Mouse (Mus musculus) ZHBTc4 (cell line): ENCODE measurements around the gene Gal3st3.

Source experiments
- DNase-seq: peaks from one replicate; pipeline ENCODE4 v3.0.0-alpha.2; 2011; ENCODE audit warnings: low read depth, low spot score

The Gal3st3 gene

DNA sequence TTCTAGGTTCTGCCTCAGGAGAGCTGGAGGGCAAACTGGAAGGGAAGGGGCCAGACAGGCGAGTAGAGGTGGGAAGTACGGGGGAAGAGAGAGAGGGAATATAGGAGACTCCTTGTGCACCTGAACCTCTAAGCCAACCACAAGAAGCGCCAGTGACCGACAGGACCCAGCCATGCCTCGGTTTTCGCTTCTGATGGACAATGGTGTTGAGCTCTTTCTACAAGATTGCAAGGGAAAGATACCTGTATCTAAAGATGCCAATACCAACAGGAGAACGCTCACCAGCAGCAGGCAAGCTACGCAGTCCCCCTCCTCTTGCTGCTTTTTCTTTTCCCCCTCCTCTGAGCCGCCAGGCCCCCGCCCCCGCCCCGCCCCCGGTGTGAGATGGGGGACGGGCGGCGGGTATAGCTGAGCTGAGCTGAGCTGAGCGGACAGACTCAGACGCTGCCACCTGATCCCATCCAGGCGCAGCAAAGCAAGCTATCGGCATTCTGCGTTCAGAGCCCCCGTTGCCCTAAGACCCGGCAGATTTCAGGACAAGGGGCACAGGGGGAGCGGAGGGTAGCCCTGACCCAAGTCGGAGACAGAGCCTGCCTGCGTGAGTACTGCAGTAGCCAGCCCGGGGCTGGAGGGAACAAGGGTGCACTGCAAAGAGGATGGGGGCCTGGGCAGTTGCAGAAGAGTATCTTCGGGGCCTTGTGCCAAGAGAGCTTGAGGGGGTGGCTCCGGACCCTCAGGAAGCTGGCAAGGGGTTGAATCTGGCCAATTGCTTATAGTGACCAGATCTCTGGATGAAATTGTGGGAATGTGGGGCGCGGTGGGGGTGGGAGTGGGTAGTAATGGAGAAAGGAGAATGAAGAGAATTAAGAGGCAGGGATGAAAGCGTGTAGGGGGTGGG, at the start of gene Gal3st3:
Gene Gal3st3 (plus strand): TSS at position 429 of the 898 bp plus-strand sequence.
- peak; percentile 34 for DNase-seq

GRCm38 (mm10) chr19:5257140-5257539, 41.0 kb upstream of the Gal3st3 start:
- DNase-seq: no peak

- no peak for DNase-seq
These were observed 31.1 kb upstream of the Gal3st3 start for GRCm38 (mm10) chr19:5267015-5267414.

DNA sequence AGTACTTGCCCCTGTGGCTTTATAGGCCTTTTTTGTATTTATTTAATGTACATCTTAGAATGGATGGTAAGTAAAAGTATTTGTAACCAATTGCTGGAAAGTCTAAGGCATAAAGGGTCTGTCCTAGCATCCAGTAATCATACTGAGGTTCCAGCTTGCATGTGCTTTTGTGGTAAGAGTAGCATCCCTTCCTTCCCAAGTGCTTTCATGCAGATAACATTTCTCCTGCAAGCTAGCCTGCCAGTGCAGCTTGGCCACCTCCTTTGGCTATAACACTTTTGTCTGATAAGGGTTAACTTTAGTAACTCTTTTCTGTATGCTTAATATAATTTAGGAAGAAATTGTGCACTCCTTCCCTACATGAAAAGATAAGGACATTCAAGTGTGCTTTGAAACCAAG, 30.1 kb upstream of the Gal3st3 start:
- no peak for DNase-seq

DNA sequence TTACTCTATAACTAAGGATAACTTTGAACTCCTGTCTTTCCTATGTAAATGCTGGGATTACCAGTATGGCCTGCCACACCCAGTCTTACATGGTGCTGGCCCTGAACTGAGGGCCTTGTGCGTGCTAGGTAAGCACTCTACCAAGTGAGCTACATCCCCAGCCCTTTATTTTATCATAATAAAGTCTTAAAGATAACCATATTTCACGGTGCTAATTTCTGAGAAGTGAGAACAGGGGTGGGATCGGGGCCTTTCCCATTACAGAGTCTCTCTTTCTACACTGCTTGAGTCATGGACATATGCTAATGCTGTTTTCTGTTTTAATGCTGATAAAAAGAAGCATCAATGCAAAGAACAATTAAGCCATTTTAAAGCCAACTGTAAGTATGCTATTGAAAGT, 29.3 kb upstream of the Gal3st3 start:
- no peak for DNase-seq

DNA sequence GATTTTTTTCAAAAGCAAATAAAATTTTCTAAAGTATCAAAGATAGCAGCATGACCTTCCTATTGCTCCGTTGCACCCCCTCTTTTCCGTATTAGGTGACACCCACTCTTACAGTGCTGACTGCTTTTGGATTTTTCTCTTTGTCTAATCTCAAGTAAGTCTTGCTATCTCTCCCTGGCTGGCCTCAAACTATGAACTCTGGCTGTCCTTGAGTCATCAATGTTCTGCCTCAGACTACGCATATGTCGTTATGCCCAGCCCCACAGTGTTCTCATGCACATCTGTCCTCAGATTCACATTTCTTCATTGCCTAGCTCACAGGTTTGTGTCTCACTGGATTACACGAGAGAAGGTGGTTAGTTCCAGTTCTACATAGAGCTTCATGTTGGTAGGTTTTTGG, 28.7 kb upstream of the Gal3st3 start:
- DNase-seq: no peak

GRCm38 (mm10) chr19:5271430-5271829, 26.7 kb upstream of the Gal3st3 start:
- DNase-seq: no peak

DNA sequence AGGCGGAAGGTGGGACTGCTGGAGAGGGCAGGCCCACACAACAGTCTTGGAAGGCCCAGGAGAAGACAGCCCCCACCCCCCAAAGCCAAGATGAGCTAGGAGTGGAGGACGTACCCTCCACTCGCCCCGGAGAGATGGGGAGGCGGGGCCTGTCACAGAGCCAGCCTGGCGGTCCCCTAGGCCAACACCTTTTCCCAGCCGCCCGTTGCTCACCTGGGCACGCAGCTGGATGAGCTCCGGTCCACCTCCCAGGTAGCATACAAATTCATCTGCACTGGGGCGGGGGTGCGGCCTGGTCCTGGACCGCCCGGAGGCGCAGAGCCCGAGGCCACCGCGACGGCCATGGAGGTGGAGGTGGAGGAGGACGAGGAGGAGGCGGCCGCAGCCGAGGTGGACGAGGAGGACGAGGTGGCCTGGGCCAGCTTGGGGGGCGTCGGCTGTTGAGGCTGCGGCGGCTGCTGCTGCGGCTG, 25.8 kb upstream of the Gal3st3 start:
- peak; percentile 53 for DNase-seq

- DNase-seq: peak; percentile 89
These were observed 25.1 kb upstream of the Gal3st3 start, which contains the start of gene Pacs1 for GRCm38 (mm10) chr19:5272801-5273733. Gene Pacs1, minus strand, starts transcription at chr19:5273119.

- DNase-seq: no peak
These were observed 24.2 kb upstream of the Gal3st3 start for GRCm38 (mm10) chr19:5273916-5274315.

GRCm38 (mm10) chr19:5274641-5275040, 23.5 kb upstream of the Gal3st3 start:
- no peak for DNase-seq

- DNase-seq: no peak
These were observed 22.4 kb upstream of the Gal3st3 start for GRCm38 (mm10) chr19:5275736-5276135.

- DNase-seq: peak; percentile 26
These were observed 21.6 kb upstream of the Gal3st3 start for GRCm38 (mm10) chr19:5276531-5276930.

DNA sequence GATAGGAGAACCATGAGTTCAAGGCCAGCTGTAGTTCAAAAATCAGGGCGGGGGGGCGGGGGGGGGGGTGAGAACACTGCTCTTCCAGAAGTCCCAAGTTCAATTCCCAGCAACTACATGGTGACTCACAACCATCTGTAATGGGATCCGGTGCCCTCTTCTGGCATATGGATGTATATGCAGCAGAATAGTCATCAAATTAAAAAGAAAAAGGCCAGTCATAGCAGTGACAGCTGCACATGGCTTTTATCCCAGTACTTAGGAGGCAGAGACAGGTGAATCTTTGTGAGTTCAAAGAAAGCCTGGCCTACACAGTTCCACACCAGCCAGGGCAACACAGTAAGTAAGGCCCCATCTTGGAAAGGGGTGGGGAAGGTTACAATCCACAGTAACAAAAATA, 21.0 kb upstream of the Gal3st3 start:
- peak; percentile 51 for DNase-seq

GRCm38 (mm10) chr19:5278381-5278780, 19.8 kb upstream of the Gal3st3 start:
- no peak for DNase-seq

DNA sequence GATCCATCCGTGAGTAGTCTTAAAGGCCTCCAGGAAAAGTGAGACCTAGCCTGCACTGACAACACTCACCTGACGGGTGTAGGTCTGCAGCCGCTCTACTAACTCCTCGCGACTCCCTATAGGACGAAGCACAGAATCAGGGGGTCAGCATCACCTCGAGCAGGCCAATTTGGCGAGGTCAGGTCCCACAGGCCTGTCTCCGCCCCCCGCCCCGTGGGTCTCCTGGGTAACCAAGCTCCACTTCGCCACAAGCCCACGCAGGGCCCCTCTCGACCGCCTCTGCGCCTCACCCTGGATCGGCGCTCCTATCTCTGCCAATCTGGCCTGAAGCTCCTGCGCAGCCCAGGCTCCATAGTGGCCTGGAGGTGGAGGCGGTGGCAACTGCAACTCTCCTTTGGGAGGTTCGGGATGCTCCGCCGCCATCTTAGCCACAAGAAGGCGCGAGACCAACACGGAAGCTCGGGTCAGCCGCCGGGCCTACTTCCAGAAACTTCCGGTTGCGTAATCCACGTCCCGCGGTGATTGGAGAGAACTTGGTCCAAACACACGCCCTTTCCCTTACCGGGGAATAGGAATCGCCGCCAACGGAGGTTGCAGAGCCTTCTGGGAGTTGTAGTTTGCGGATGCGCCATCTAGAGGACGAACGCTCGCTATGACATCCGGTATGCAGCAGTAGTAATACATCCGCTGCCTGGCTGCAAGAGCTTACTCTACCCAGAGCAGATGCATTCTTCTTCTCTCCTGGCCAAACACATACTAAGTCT, 3.0 kb upstream of the Gal3st3 start, which contains the start of gene Sf3b2:
Gene Sf3b2 (minus strand): TSS at position 484 of the 764 bp plus-strand sequence.
- DNase-seq: peak; percentile 100

GRCm38 (mm10) chr19:5295736-5296075, 2.4 kb upstream of the Gal3st3 start:
- no peak for DNase-seq

DNA sequence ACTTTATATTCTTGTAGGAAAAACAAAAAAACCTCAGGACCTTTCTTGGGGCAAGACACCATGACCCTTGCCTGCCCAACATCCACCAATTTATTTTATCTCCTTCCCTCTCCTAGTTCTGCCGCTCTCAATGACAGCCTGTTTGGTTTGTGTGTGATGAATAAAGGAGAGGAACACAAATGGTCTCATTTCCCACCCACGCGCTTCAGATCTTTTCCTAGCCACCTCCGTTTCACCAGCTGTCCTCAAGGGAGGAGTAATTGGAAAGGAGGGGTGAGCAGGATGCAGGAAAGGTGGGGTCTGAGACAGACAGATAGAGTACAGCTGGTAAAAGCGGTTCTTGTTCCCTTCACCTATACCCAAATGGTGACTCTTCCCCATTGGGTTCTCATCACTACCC, 1.5 kb upstream of the Gal3st3 start:
- DNase-seq: no peak

GRCm38 (mm10) chr19:5300588-5300987, 2.5 kb downstream of the Gal3st3 start:
- DNase-seq: peak; percentile 83

DNA sequence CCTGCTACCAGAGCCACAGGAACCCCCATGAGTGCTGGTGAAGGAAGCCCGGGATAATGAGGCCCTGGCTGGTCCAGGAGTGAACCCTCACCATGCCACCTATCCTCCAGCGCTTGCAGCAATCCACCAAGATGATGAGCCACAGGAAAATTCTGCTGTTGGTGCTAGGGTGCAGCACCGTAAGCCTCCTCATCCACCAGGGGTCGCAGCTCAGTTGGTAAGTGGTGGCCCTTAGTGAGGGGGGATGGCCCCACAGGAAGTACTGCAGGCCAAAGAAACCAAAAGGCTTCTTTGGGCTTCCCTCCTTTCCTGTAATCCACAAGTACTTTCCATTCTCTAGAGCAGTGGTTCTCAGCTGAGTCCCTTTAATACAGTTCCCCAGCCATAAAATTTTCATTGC, 4.3 kb downstream of the Gal3st3 start:
- DNase-seq: peak; percentile 88

DNA sequence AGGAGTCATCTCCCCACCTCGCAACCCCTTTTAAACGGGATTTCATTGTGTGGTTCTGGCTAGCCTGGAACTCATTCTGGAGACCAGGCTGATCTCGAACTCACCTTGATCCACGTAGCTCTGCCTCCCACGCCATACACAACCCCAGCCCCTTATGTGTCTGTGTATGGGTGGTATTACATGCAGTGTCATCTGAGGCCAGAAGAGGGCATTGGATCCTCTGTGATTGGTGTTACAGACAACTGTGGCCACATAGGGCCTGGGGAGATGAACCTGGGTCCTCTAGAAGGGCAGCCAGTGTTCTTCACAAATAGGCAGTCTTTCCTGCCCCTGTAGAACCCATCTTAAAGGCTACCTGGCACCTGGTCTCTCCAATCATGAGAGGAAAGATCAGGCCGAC, 8.1 kb downstream of the Gal3st3 start:
- peak; percentile 84 for DNase-seq
